Mouse (Mus musculus): ENCODE data around the gene Hspa4l. TPM values are rescaled to one million over a fixed set of nuclear protein-coding genes. Genes with fewer than 3 reads are reported as not detected.
A peak's percentile ranks its signal among the peaks of the same experiment; 100 is the strongest.

The Hspa4l gene
- polyA plus RNA-seq (2016; fragmentation: Nextera tagmentation; extraction: Ambion mirVana) = 20.9 and 27.8 TPM in 2 replicates

DNA sequence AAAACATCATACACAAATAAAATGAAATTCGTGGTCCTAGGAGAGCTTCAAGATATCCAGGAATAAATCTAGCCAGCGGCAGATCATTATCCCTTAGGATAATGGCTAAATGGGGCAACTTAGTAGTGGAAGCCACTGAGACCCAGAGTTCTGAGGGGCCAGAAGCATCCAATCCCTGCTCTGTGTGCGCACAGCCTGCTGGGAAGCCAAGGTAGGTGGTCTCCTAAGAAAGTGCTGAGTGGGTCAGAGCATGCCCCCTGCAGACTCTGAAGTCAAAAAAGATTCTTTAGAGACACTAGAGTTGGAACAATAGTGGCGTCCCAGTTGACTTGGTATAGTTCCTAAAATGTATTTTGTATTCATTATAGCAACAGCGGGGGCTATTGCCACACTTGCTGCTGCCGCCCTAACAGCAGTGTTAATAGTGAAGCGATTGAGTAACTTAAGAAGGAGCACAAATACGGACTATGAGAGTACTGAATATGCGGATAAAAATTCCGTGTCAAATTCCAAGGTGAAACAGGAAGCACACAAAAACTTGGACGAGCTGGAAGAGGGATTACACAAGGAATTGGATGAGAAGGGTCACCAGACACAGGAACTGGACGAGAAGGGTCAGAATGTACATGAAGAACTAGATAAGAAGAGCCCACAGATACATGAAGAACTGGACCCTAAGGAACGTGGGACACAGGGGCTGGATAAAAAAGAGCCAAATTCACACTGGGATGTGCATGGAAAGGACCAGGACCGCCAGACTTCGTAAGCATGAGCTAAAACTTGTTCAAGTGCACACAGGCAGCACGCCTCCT, at the start of gene Hspa4l:
Gene Hspa4l (plus strand): TSS at position 472 of the 812 bp plus-strand sequence.
- H3K27ac ChIP-seq (replicated peaks) = peak within 1 kb of the TSS; percentile 88
- H3K4me3 ChIP-seq = peak within 1 kb of the TSS; percentile 82
- WGBS = 20% methylated on average over 16 of the region's 16 CpGs
- H3K9me3 ChIP-seq = no peaks in the 10 kb centered on the region
- no peaks in the 10 kb centered on the region for H3K36me3 ChIP-seq (replicated peaks)
- peak; percentile 17 for DNase-seq (ENCODE audit: low spot score)
- peaks cover 16% of the 10 kb centered on the region for H3K27me3 ChIP-seq (replicated peaks; ENCODE audit: low read depth, poor library complexity, severe bottlenecking)
- H3K4me1 ChIP-seq = peaks cover 22% of the 10 kb centered on the region

DNA sequence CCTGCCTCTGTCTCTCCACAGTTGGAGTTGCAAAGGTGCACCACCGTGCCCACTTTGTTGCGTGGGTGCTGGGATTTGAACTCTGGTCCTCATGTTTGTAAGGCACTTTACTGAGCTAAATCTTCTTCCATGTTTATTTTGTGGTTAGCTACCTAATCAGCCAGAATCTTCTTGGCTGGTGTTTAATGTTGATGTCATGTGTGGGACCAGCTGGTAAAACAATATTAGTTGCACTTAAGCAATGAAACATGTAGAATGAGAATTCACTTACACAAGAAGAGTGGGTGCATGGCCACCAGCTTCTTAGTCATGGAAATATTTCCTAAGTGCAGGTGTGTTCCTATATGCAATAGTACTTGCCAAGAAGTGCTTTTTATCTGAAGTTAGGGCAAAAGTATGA, 49.1 kb upstream of the Hspa4l start:
- peaks cover 22% of the 10 kb centered on the region for H3K36me3 ChIP-seq (replicated peaks)
- H3K27me3 ChIP-seq (replicated peaks; ENCODE audit: low read depth, poor library complexity, severe bottlenecking) = no peaks in the 10 kb centered on the region
- H3K9me3 ChIP-seq = no peaks in the 10 kb centered on the region
- 95% methylated on average over 2 of the region's 2 CpGs for WGBS
- H3K4me1 ChIP-seq = no peaks in the 10 kb centered on the region
- no peak overlapping the region for H3K4me3 ChIP-seq
- DNase-seq (ENCODE audit: low spot score) = no peak
- no peak overlapping the region for H3K27ac ChIP-seq (replicated peaks)

DNA sequence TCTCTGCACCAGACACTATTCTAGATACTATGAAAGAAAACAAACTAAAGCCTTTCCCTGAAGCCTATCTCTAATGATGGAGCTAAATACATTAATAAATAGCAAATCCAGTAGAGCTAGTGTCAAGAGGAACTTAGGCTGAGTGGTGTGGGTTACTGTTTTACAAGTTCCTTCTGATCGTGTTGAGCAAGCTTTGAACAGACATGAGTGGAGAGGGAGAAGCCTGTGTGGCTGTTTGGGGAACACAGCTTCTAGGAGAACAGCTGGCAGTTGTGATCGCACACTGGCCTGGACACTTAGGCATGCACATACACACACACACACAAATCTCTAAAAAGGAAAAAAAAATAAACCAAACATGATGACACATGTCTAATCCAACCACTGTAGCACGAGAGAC, 45.5 kb upstream of the Hspa4l start:
- Histone ChIP-seq H3K27me3 (replicated peaks; ENCODE audit: low read depth, poor library complexity, severe bottlenecking) (no peaks in the 10 kb centered on the region), H3K4me1 (no peaks in the 10 kb centered on the region), H3K4me3 (no peak overlapping the region), H3K27ac (replicated peaks) (no peak overlapping the region), H3K9me3 (no peaks in the 10 kb centered on the region), H3K36me3 (replicated peaks) (peaks cover 18% of the 10 kb centered on the region; the same call in 1 of the 2 replicates)
- WGBS = 89% methylated on average over 3 of the region's 3 CpGs
- DNase-seq (ENCODE audit: low spot score) = no peak

DNA sequence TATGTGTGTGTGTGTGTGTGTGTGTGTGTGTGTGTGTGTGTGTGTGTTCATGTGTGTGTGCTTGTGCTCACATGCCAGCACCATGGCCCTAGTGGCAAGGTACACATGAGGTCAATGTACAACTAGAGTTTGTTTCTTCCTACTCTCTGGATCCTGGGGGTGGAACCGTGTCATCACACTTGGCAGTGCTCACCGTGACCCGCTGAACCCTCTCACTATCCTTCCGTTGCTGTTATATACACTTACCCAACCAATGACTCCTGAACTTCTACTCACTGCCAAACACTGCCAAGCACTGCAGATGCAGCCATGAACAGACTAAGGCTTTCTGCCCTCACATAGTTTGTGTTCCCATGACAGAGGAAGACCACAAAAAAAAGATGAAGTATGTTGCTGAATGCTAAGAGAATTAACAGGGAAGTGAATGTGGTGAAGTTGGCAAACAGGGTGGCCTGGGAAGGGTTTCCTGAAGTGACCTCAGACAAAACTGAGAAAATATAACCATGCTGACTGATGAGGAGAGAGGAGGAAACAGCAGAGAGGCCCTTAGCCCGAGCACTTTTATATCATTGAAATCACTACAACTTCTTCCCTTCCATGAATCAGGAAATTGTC, 39.4 kb upstream of the Hspa4l start:
- Histone ChIP-seq H3K9me3 (peaks cover 6% of the 10 kb centered on the region; the same call in 1 of the 2 replicates), H3K4me3 (no peak overlapping the region), H3K36me3 (replicated peaks) (no peaks in the 10 kb centered on the region; the same call in 1 of the 2 replicates), H3K27ac (replicated peaks) (no peak overlapping the region), H3K4me1 (no peaks in the 10 kb centered on the region), H3K27me3 (replicated peaks; ENCODE audit: low read depth, poor library complexity, severe bottlenecking) (no peaks in the 10 kb centered on the region)
- DNase-seq (ENCODE audit: low spot score) = no peak
- WGBS = 89% methylated on average over 5 of the region's 5 CpGs

DNA sequence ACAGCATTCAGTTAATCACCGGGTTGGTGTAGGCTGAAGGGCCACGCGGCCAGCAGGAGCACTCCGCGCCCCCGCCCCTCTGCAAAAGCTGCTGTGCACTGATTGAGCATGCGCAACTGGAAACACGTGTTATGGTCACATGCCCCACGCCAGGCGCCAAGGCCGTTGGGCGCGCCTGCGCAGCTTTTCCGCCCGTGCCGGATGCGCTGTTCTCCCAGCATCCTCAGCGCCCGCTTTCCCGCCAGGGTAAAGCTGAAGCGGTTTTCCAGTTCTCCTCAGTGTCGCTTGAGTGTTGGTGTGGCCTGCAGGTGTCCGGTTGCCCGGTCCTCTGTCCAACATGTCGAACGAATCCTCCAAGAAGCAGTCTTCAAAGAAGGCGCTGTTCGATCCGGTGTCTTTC, 35.6 kb upstream of the Hspa4l start, which contains the start of gene Slc25a31:
Gene Slc25a31 (plus strand): TSS at position 201 of the 400 bp plus-strand sequence.
- peaks cover 6% of the 10 kb centered on the region; the same call in 1 of the 2 replicates for H3K9me3 ChIP-seq
- H3K4me1 ChIP-seq = no peaks in the 10 kb centered on the region
- WGBS = 89% methylated on average over 30 of the region's 30 CpGs
- no peaks in the 10 kb centered on the region for H3K27me3 ChIP-seq (replicated peaks; ENCODE audit: low read depth, poor library complexity, severe bottlenecking)
- H3K4me3 ChIP-seq = no peak within 1 kb of the TSS
- no peak within 1 kb of the TSS for H3K27ac ChIP-seq (replicated peaks)
- H3K36me3 ChIP-seq (replicated peaks) = no peaks in the 10 kb centered on the region
- no peak for DNase-seq (ENCODE audit: low spot score)

DNA sequence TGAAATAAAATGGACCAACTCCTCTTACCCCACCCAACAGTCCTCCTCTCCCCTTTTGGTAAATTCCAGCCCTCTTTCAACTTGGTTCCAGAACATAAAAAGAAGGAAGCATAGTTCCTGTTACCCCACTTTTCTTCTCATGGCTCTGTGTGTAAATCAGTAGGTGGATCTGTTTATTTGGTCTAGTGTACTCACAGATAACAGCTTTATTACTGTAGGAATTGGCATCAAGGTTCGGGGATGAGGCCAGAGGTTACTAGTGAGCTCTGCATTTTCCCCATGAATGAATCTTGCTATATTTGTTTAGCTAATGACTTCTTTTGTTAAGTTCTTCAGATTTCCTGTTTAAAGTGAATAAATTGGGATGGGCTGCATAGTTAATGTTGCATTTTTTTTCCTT, 28.2 kb upstream of the Hspa4l start:
- H3K36me3 ChIP-seq (replicated peaks) = no peaks in the 10 kb centered on the region
- no peak overlapping the region for H3K27ac ChIP-seq (replicated peaks)
- no peaks in the 10 kb centered on the region for H3K27me3 ChIP-seq (replicated peaks; ENCODE audit: low read depth, poor library complexity, severe bottlenecking)
- no peaks in the 10 kb centered on the region for H3K9me3 ChIP-seq
- H3K4me3 ChIP-seq = no peak overlapping the region
- 59% methylated on average over 1 of the region's 1 CpGs for WGBS
- H3K4me1 ChIP-seq = no peaks in the 10 kb centered on the region
- DNase-seq (ENCODE audit: low spot score) = no peak

DNA sequence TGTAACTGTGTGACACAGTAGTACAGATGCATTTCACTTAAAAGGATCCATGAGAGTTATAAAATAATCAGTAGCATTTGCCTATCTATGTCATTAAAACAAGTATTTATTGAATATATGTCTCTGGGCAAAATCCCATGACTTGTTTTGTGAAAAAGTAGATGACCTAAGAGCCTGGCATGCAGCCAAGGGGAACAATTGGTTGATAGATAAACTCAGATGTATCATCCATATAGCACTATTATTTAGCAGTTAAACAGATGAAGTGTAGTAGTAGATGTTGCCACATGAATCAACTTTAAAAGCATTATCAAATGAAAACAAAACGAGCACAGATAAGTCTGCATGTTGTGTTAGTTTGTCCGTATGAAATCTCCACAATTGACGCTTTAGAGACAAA, 25.3 kb upstream of the Hspa4l start:
- H3K9me3 ChIP-seq = no peaks in the 10 kb centered on the region
- H3K36me3 ChIP-seq (replicated peaks) = no peaks in the 10 kb centered on the region
- no peaks in the 10 kb centered on the region for H3K27me3 ChIP-seq (replicated peaks; ENCODE audit: low read depth, poor library complexity, severe bottlenecking)
- DNase-seq (ENCODE audit: low spot score) = no peak
- no peak overlapping the region for H3K4me3 ChIP-seq
- H3K27ac ChIP-seq (replicated peaks) = no peak overlapping the region
- WGBS = 92% methylated on average over 3 of the region's 3 CpGs
- no peaks in the 10 kb centered on the region for H3K4me1 ChIP-seq

DNA sequence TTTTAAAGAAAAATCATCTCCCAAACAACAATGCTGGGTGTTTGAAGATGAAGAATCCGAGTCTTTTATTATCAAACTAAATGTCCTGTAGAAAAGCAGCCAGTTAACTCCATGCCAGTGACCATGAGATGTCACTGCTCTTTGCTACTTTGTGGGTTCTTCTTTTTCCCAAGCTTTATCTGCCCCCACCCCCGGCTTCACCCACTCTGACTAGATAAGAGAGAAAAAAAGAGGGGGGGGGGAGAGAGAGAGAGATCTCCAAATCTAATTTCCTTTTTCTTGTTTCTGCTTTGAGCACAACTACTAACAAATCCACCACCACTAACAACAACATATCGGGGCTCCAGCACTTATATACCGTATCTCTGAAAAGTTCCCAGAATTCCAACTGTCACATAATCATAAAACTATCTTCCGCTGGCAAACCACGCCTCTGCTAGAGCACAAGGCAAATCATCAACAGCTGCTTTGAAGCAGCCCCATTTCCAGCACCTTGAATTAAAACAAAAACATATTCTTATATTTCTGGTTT, 5.8 kb upstream of the Hspa4l start:
- WGBS = 88% methylated on average over 6 of the region's 6 CpGs
- H3K4me1 ChIP-seq = no peaks in the 10 kb centered on the region
- no peak overlapping the region for H3K27ac ChIP-seq (replicated peaks)

DNA sequence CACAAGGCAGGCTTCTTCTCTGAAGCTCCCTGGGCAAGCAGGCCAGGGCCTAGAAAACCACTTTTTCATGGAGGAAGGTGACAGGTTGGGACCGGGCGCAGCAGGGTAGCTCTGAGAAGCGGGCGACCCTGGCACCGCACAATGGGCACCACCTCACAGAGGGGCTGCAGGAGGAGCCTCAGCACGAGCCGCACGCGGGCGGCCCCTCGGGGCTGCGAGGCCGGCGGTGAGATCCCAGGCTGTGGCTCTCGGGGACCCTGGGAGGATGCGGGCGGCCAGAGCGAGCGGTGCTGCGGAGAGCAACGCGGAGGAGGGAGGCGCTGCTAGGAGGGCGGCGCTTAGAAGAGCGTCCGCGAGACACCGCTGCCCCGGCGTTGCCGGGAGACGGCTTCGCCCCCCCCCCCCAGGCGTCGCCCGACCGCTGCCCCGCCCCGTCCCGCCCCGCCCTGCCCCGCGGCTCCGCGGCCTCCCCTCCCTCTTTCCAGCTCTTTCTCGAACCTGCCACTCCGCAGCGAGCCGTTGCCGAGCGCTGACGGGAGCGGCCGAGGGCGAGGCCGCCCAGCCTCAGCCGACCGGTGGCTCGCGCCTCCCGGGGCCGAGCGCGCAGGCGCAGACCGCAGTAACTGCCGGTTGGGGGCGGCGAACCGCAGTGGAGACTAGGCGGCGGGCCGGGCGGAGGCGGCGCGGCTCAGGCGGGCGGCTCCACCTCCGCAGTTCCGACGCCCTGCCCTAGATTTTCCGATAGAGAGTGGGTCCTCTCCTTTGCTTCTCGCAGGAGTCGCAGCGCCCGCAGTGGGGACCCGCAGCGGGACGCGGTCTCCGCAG, 753 bp downstream of the Hspa4l start:
- under 1% methylated on average over 90 of the region's 93 CpGs for WGBS
- peaks cover 22% of the 10 kb centered on the region for H3K4me1 ChIP-seq

More for the DNA sequence above, 5.8 kb upstream of the Hspa4l start:
- no peak overlapping the region for H3K4me3 ChIP-seq
- H3K9me3 ChIP-seq = no peaks in the 10 kb centered on the region
- DNase-seq (ENCODE audit: low spot score) = no peak
- H3K27me3 ChIP-seq (replicated peaks; ENCODE audit: low read depth, poor library complexity, severe bottlenecking) = 0 out of 2 replicates have a peak, but pooled peaks cover 4% of the 10 kb centered on the region
- H3K36me3 ChIP-seq (replicated peaks) = no peaks in the 10 kb centered on the region

DNA sequence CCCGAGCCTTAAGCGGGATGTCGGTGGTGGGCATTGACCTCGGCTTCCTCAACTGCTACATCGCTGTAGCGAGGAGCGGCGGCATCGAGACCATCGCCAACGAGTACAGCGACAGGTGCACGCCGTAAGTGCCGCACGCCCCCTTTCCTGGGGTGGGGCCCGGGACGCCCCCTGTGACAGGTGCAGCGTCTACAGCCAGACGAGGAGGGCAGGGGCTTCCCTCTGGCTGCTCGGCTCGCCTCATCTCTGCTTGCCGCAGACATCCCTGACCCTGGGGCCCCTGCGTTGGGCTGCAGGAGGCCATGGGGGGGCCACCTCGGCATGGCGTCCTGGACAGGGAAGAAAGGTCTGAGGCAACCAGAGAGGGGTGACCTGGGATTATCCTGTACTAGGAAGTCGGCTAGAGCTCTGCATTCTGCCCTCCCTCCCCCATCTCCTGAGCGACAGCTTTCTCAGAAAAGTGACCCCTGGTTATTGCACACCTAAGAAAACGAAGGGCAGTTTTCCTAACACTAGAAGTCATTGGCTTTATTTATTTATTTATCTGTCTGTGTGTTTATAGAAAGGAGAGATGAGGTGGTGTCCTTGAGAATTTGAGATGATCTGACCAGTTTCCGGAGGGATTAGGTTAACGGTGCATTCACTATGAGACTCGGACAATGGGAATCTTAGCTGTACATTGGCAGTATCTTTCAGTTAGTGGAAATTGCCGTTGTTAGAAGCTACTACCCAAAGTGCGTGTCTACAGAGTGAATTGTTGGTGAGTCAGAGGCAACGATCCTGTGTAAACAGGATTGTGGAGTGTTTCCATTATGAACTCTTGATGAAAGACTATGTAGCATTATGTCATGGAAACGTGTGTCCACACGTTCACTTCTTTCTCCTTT, 1.6 kb downstream of the Hspa4l start:
- H3K36me3 ChIP-seq (replicated peaks) = no peaks in the 10 kb centered on the region
- H3K27ac ChIP-seq (replicated peaks) = peak overlapping the region; percentile 88
- peaks cover 16% of the 10 kb centered on the region for H3K27me3 ChIP-seq (replicated peaks; ENCODE audit: low read depth, poor library complexity, severe bottlenecking)
- H3K4me1 ChIP-seq = peaks cover 22% of the 10 kb centered on the region
- peak overlapping the region; percentile 82 for H3K4me3 ChIP-seq
- no peaks in the 10 kb centered on the region for H3K9me3 ChIP-seq
- DNase-seq (ENCODE audit: low spot score) = peak; percentile 8
- 4% methylated on average over 37 of the region's 37 CpGs for WGBS

More for the DNA sequence above, 753 bp downstream of the Hspa4l start:
- Histone ChIP-seq H3K9me3 (no peaks in the 10 kb centered on the region), H3K4me3 (peak overlapping the region; percentile 82), H3K27me3 (replicated peaks; ENCODE audit: low read depth, poor library complexity, severe bottlenecking) (peaks cover 16% of the 10 kb centered on the region), H3K27ac (replicated peaks) (peak overlapping the region; percentile 88), H3K36me3 (replicated peaks) (no peaks in the 10 kb centered on the region)
- peak; percentile 93 for DNase-seq (ENCODE audit: low spot score)

DNA sequence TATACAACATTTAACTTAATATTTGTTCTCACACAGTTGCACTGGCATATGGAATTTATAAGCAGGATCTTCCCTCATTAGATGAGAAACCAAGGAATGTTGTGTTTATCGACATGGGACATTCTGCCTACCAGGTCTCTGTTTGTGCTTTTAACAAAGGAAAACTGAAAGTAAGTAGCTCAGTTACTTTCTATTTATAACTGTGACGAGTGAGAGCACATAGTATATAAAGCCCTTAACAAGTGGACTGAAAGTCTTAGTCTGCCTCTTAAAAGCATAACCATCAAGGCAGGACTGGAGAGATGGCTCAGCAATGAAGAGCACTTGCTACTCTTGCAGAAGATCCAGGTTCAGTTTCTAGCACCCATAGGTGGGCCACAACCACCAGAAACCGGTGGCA, 16.5 kb downstream of the Hspa4l start:
- Histone ChIP-seq H3K27ac (replicated peaks) (no peak overlapping the region), H3K9me3 (no peaks in the 10 kb centered on the region), H3K4me1 (no peaks in the 10 kb centered on the region), H3K36me3 (replicated peaks) (peaks cover 11% of the 10 kb centered on the region), H3K27me3 (replicated peaks; ENCODE audit: low read depth, poor library complexity, severe bottlenecking) (no peaks in the 10 kb centered on the region), H3K4me3 (no peak overlapping the region)
- 85% methylated on average over 3 of the region's 3 CpGs for WGBS
- no peak for DNase-seq (ENCODE audit: low spot score)
